ENCODE assay signal across 26 mouse cellular contexts in the genomic region with DNA sequence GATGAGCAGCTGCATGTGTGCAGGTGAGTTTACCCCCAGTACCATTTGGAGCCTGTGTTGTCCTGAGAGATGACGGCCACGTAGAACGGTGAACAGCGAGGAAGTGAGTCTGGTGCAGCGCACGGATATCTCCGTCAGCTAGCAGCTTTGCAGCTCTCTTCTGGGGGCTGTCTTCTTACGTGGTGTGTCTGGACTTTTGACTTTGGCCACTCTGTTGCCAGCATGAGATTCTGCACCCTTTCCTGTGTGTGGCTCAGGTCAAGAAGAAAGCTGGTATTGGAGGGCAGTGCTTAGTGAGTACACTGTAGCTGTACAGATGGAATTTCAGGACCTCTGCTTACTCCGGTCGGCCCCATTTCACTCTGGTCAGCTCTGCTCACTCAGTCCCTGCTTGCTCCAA. TPM values are rescaled to one million over a fixed set of nuclear protein-coding genes. Genes with fewer than 3 reads are reported as not detected.
DNase-seq lines count a peak whose midpoint lies in the region; ATAC-seq lines count a peak whose summit lies in the region.
"Had no signal": no experiment of that assay in that cellular context is flagged by ENCODE, and none has a peak within 500 bp of the region (broad histone marks: within the 10 kb centered on the region; RNA-seq: fewer than 3 reads in every experiment).

No protein-coding gene starts in this region.

- WGBS in kidney, embryonic 14.5 days, result 94% methylated on average over 10 of the region's 10 CpGs
- 94% methylated on average over 10 of the region's 10 CpGs for WGBS in limb, embryonic 12.5 days

- H3K36me3 ChIP-seq in kidney, embryonic 14.5 days (ENCODE audit: control insufficient read depth, insufficient read depth, low read length), result peaks cover 49% of the 10 kb centered on the region
- peaks cover 53% of the 10 kb centered on the region for H3K36me3 ChIP-seq in limb, embryonic 12.5 days

- no peak overlapping the region for H3K4me3 ChIP-seq in kidney, embryonic 14.5 days (ENCODE audit: low read length)
- no peak overlapping the region for H3K4me3 ChIP-seq in limb, embryonic 12.5 days (replicated peaks)
- H3K4me3 ChIP-seq: embryonic facial prominence, embryonic 12.5 days; embryonic facial prominence, embryonic 15.5 days; gastrocnemius, adult 2 months; hindbrain, embryonic 10.5 days; hindbrain, embryonic 13.5 days had no signal

- H3K27me3 ChIP-seq in kidney, embryonic 14.5 days (ENCODE audit: control insufficient read depth, insufficient read depth, low read length), result no peaks in the 10 kb centered on the region
- H3K27me3 ChIP-seq in limb, embryonic 12.5 days, result no peaks in the 10 kb centered on the region
- H3K27me3 ChIP-seq: embryonic facial prominence, embryonic 12.5 days; embryonic facial prominence, embryonic 15.5 days; hindbrain, embryonic 13.5 days had no signal

- ATAC-seq in kidney, embryonic 14.5 days (ENCODE audit: low FRiP score, low TSS enrichment), result no peak
- ATAC-seq in limb, embryonic 12.5 days (ENCODE audit: insufficient number of reproducible peaks, insufficient read depth, low FRiP score, low TSS enrichment, low read depth), result no peak
- ATAC-seq: forebrain, embryonic 14.5 days; forebrain, postnatal 0 days had no signal

- H3K9ac ChIP-seq in kidney, embryonic 14.5 days (ENCODE audit: low read depth, low read length), result no peak overlapping the region
- no peak overlapping the region for H3K9ac ChIP-seq in limb, embryonic 12.5 days (replicated peaks)
- H3K9ac ChIP-seq: embryonic facial prominence, embryonic 12.5 days; embryonic facial prominence, embryonic 15.5 days; forebrain, postnatal 0 days; hindbrain, embryonic 13.5 days had no signal

- DNase-seq in kidney, adult 11 months, result peak; percentile 68
- no peak for DNase-seq in kidney, postnatal 4 days
- peak; percentile 57 to 64 for DNase-seq in kidney, adult 8-10 months
- peak; percentile 55 to 65 for DNase-seq in kidney, postnatal 25 days
- no peak for DNase-seq in urinary bladder, postnatal 25 days (ENCODE audit: low spot score)
- no peak for DNase-seq in spleen, postnatal 14 days (ENCODE audit: low spot score in 2 of 2)
- DNase-seq: adrenal gland, postnatal 10 days; adrenal gland, postnatal 36 days; cerebellum, adult 18-20 months; cerebellum, adult 9-11 months; cerebellum, postnatal 25 days; forebrain, postnatal 0 days; gastrocnemius, adult 2 months; gastrocnemius, postnatal 14 days; heart, adult 11 months had no signal

- H3K4me1 ChIP-seq in kidney, embryonic 14.5 days (ENCODE audit: control insufficient read depth, insufficient read depth, low read length), result no peaks in the 10 kb centered on the region
- H3K4me1 ChIP-seq in limb, embryonic 12.5 days (replicated peaks), result peaks cover 28% of the 10 kb centered on the region

- no peaks in the 10 kb centered on the region for H3K9me3 ChIP-seq in kidney, embryonic 14.5 days (ENCODE audit: control insufficient read depth, low read length)
- H3K9me3 ChIP-seq in limb, embryonic 12.5 days, result no peaks in the 10 kb centered on the region
- H3K9me3 ChIP-seq: embryonic facial prominence, embryonic 12.5 days; embryonic facial prominence, embryonic 15.5 days; hindbrain, embryonic 10.5 days; hindbrain, embryonic 13.5 days had no signal

- H3K27ac ChIP-seq in kidney, embryonic 14.5 days (ENCODE audit: low read depth, low read length), result no peak overlapping the region
- H3K27ac ChIP-seq in limb, embryonic 12.5 days, result peak overlapping the region; percentile 67; the same call in 1 of the 2 replicates
- H3K27ac ChIP-seq: embryonic facial prominence, embryonic 12.5 days; embryonic facial prominence, embryonic 15.5 days; gastrocnemius, adult 2 months; hindbrain, embryonic 10.5 days; hindbrain, embryonic 13.5 days had no signal

- H3K4me2 ChIP-seq in kidney, embryonic 14.5 days (replicated peaks; ENCODE audit: low read depth, low read length), result no peak overlapping the region
- H3K4me2 ChIP-seq in limb, embryonic 12.5 days, result no peak overlapping the region
- H3K4me2 ChIP-seq: embryonic facial prominence, embryonic 12.5 days; embryonic facial prominence, embryonic 15.5 days; heart, embryonic 11.5 days; hindbrain, embryonic 13.5 days had no signal

RNA-seq across cellular contexts. Expression of a gene that starts 34.2 kb away (rescaled TPM):
- 4.9 and 5.2 TPM in 2 replicates for polyA plus RNA-seq in kidney, embryonic 14.5 days (2014; fragmentation: Nextera tagmentation; extraction: Ambion mirVana)
- 7.4 and 8.5 TPM in 2 replicates for polyA plus RNA-seq in limb, embryonic 12.5 days (2016; fragmentation: Nextera tagmentation; extraction: Ambion mirVana)

RNA-seq across cellular contexts. Expression of a gene that starts 47.4 kb away (rescaled TPM):
- 5.7 TPM in 1 of 2 replicates, not detected in the other for polyA plus RNA-seq in kidney, embryonic 14.5 days (2014; fragmentation: Nextera tagmentation; extraction: Ambion mirVana)
- polyA plus RNA-seq in limb, embryonic 12.5 days (2016; fragmentation: Nextera tagmentation; extraction: Ambion mirVana), result not detected in 2 replicates
- polyA plus RNA-seq: embryonic facial prominence, embryonic 12.5 days; forebrain, embryonic 11.5 days; forebrain, postnatal 0 days; heart, embryonic 14.5 days; heart, postnatal 0 days had no signal

RNA-seq across cellular contexts. Expression of a gene that starts 47.9 kb away (rescaled TPM):
- polyA plus RNA-seq in kidney, embryonic 14.5 days (2014; fragmentation: Nextera tagmentation; extraction: Ambion mirVana), result 91.9 and 156 TPM in 2 replicates
- 153 and 168 TPM in 2 replicates for polyA plus RNA-seq in limb, embryonic 12.5 days (2016; fragmentation: Nextera tagmentation; extraction: Ambion mirVana)

Comparison
In these comparisons a context has a peak if more than half of its experiments do, and no peak if none do; other contexts are left out.
1. DNase-seq: peak in kidney, adult 11 months (single experiment), kidney, adult 8-10 months (2 of 2) and kidney, postnatal 25 days (2 of 2); none in kidney, postnatal 4 days (0 of 2), urinary bladder, postnatal 25 days (single experiment) and spleen, postnatal 14 days (0 of 2).